Mouse (Mus musculus): ENCODE data around the gene Tceal5.

DNA sequence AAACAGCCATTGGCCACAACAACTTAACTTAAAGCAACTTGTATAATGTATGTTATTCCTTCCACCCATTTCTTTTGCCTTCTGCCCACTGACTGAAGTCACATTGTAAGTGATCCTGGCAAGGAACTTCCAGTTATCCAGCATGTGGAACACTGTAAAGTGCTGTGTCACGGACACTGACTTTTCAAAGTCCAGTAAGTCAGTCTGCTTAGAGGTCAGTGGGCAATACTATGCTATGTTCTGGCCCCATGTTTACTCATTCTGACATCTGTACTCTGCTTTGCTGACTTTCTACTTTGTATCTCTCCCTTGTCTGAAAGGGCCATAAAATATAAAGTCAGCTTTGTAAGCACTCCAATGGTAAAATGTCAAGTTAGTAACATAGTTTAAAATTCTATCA, 20.6 kb downstream of the Tceal5 start:
- TF ChIP-seq EP300 (IDR thresholded peaks at IDR 0.05; ENCODE audit: insufficient read depth, low read depth, low read length) (no peak), CTCF (IDR thresholded peaks at IDR 0.05; ENCODE audit: low read depth, low read length) (no peak), POLR2A (IDR thresholded peaks at IDR 0.05; ENCODE audit: insufficient read depth, low read length) (no peak)

All from ES-Bruce4 (cell line).